Mouse (Mus musculus) CD8-positive naive resting alpha-beta T cell, adult 57 days (primary cell): ENCODE measurements around the gene L3mbtl3. TPM values are rescaled to one million over a fixed set of nuclear protein-coding genes. Genes with fewer than 3 reads are reported as not detected.

Source experiments
- total RNA-seq: library from RNA; stranded (reverse); gene quantifications from one replicate; pipeline ENCODE4 v1.2.4, GENCODE M21; 2023

The L3mbtl3 gene
- 44.0 TPM for total RNA-seq

GRCm38 (mm10) chr10:26375790-26376545, at the start of gene L3mbtl3:
TSS of gene L3mbtl3 (minus strand) at chr10:26375971.

GRCm38 (mm10) chr10:26229488-26229887, 146.3 kb downstream of the L3mbtl3 start, which contains the start of gene Samd3:
TSS of gene Samd3 (plus strand) at chr10:26229707.

Other genes with a start within 250 kb of the L3mbtl3 start
- gene Samd3, start 146.3 kb downstream of the L3mbtl3 start, total RNA-seq, result 0.86 TPM